Mouse (Mus musculus) c-Kit-positive CD71-positive TER-119-negative erythroid progenitor cells, embryonic 14.5 days (primary cell): Measurements from ENCODE around the gene Ptpn14.

Source experiments
- DNase-seq: peaks from one replicate; pipeline ENCODE4 v3.0.0-alpha.2; 2013; ENCODE audit warnings: low read depth

Gene Ptpn14

DNA sequence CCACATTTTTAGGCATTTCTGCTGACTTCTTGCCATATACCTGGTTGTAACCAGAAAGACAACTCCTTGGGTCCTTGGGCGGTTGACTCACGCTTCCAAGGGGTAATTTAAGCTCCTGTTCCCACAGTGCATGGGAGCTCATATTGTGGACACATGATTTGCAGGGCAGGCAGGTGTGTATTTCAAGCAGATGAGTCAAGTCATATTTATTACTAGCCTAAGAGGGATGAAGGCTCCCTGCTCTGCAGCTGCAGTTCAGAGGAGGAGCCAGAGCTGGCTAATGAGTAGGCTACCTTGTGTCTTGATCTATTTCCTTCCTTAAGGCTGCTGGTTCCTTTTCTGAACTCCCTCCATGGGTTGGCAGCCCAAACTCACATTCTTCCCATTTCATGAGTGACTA is 83.7 kb downstream of the Ptpn14 start:
- no peak for DNase-seq

- no peak for DNase-seq
Measured at GRCm38 (mm10) chr1:189814385-189814784, 86.3 kb downstream of the Ptpn14 start.

- no peak for DNase-seq
Measured at GRCm38 (mm10) chr1:189817089-189817488, 89.0 kb downstream of the Ptpn14 start.

DNA sequence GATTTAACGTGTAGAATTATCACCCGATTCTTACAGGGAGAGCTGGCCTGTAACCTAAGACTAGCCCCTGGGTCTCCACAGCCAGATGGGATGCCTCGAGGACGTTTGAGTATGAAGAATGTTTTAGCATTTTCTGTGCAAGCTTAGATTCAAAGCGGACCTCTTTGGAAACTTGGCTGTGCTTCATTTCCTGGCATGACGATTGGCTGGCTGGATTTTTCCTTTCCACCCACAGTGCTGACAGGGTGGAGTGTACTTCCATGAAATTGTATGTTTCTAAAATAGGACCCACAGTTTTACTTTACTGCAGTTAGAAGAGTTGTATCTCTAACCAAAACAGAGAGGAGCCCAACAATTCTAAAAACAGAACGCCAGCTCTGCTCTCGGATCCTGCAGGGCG is 89.7 kb downstream of the Ptpn14 start:
- no peak for DNase-seq

DNA sequence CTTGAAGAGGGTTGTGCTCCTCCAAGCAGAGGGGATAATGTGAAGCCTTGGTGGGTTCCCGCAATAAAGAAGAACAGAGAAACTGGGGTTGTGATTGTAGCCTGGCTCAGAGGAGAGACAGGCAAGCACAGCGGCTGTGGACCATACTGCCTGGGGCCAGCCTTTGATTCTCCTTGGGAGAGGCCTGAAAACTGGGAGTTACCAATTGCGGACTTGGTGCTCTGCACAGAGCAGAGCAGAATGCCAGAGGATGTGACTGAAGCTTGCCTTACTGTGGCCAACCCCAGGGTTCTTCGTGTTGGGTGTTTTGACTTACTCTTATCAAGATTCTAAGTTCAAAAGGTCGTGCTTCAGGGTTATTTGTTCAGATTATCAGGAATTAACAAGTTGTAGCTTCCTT is 92.0 kb downstream of the Ptpn14 start:
- no peak for DNase-seq

DNA sequence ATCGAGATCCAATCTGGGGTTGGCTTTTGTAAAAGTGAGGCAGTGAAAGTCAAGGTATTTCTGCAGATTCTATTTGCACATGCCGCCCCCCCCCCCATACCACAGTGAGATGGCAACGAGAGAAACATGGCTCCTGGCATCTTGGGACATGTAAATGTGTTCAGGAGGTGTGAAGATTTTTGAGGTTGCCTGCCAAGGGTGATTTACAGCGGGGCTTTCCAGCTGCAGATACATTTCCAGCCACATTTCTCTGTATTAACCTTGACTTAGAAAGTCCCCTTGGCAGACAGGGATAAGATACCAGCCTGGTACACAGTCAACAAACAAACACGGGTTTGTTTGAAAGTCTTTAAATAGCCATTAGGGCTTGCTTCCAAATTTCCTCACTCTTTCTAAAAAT is 96.4 kb downstream of the Ptpn14 start:
- DNase-seq = no peak

DNA sequence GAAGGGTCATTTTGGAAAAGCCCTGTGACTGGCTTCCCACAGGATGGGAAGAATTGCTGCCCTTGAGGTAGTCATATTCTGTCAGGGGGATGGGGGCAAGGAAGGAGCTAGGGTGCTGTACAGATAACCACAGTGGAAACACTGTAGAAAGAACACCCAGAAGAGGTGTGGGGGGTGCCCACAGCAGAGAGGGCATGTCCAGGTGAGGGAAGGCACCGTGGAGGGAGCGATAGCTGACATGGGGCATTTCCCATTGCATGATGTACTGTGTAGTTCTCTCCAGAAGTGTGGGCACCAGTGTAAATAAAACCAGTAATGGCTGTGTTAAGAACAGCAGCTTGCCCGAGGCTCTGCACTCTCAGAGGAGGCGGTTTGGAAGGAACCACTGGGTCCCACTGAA is 102.3 kb downstream of the Ptpn14 start:
- DNase-seq = no peak

DNA sequence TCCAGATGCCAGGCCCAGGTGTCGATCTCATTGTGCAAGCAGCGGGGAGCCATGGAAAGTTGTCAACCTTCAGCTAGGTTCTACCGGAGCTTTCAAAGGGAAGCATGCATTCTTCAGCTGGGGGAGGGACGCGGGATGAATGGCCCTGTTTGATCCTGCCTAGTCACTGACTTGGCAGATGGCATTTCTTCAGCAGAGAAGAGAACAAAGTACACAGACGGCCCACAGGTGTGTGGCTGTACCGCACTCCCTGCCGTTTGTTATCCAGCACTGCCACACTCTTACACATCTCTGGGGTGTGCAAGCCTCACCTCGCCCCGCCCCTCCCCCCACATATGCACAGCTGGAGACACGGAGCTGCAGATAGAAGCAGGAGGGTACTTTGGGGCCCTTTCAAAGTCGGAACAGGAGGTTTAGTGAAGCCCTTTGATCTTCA is 102.7 kb downstream of the Ptpn14 start:
- peak; percentile 40 for DNase-seq

DNA sequence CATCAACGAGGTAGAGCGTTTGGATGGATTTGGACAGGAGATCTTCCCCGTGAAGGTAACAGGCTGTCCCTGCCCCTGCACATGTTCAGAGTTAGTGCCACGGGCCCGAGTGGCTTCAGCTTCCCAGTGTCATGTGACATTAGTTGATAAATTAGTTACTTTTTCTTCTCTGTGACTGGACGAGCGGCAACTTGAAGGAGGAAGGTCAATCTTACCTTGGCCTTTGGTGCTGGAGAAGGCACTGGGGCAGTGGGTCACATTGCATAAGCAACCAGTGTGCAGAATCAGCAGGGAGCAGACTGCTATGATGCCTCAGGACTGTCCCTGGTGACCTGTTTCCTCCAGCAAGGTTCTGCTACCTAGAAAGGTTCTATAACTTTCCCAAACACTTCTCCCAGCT is 105.3 kb downstream of the Ptpn14 start:
- DNase-seq = no peak

DNA sequence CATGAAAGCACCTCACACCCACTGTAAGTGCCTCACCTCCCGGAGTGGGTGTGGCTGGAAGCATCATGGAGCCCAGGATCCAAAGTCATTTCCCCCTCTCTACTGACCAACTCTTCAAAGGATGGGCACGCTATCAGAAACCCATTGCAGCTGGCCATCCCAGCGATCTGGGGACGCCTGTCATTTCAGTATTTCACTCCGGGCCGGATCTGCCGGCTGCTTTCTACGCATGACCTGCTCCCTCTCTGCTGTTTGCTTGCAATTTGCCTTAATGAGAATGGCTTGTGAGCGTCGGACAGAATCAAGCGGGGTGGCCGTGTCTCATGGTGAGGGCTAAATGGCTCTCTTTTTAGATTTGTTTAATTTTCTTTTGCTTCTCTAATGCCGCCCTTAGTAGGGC is 106.1 kb downstream of the Ptpn14 start:
- no peak for DNase-seq

GRCm38 (mm10) chr1:189846319-189846718 is 118.3 kb downstream of the Ptpn14 start:
- no peak for DNase-seq

DNA sequence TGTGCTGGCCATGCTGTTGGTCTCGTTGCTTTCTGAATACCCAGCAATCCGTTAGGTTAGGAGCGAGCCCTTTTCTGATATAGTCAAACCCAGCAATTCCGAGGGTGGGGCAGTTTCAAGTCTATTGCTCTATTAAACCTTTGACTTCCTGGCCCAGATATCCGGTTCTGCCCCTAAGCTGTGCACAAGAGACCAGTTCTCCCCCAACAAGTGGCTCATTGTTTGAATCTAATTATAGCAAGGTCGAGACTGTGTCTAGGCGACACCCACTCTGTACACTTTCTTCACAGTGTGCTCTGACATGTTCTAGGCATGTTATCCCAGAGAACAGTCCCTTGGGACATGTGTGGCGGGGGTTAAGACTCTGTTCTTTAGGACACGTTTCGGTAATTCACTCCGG is 121.5 kb downstream of the Ptpn14 start:
- DNase-seq = no peak

DNA sequence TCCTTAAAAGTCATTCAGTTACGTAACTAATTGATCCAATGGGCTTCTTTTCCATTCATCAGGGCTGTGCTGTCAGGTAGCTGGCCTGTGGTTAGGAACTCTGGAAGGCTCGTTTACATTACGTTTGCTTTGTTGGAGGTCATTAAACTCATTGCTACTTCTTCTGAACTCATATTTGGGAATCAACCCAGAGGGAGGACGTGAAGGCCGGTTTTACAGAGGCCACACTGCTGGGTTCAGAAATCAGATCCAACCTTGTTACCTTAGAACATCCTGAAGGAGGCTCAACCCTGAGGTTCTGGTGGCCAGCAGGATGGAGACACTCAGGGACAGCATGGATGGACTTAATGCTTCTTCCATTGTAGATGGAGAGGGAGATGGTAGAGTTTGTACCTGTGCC is 124.0 kb downstream of the Ptpn14 start:
- DNase-seq = no peak

- DNase-seq = no peak
Measured at GRCm38 (mm10) chr1:189852456-189852855, 124.4 kb downstream of the Ptpn14 start.

DNA sequence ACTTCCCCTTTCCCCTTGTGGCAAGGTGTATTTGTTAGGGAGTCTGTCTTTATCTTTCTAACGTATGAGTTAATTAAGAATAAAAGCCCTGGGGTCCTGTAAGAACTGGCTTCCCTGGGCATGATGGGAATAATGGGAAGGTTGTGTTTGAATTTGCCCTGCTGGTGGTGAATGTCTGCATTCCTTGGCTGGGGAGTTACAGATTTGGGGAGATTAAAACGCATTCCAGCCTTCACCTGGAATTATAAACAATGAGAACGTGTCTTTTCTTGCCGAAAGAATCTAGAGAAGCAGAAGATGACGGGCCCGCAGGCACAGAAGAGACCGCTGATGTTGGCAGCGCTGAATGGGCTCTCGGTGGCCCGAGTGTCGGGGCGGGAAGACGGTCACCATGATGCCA is 126.6 kb downstream of the Ptpn14 start:
- no peak for DNase-seq

DNA sequence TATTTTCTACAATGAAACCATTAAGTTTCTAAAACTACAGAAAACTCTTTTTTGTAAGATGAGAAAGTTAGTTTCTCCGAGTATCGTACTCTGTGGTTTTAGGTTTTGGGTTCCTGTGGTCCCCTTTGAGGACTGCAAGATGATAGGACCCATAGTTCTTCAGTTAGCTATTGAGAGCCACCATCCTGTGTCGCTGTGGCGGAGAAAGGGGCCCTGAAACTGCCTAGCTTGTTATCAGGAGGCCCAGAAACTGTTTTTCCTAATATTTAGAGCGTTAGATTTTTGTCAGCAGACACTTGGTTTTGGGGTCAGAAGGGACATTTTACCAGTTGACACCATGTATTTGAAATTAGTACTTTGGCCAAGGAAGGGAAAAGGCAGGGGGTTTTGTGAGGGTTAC is 127.7 kb downstream of the Ptpn14 start:
- DNase-seq = no peak

DNA sequence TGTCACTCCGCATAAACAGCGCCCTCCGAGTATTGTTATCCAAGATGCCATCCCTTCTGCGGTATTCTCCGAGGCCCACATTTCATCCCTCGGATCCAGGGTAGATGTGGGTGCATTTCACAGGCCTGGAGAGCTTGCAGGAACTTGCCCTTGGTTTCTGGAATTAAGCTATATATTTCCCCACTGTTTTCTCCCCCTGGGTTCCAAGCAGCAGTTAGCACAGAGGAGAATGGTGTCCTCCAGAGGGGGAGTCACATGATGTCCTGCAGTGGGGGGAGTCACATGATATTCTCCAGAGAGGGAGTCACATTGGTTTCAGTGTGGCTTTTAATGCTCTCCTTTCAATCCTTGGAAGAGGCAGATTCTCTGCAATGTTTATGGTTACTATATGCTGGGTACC is 130.3 kb downstream of the Ptpn14 start:
- no peak for DNase-seq

GRCm38 (mm10) chr1:189860112-189860941 is 132.3 kb downstream of the Ptpn14 start:
- no peak for DNase-seq

DNA sequence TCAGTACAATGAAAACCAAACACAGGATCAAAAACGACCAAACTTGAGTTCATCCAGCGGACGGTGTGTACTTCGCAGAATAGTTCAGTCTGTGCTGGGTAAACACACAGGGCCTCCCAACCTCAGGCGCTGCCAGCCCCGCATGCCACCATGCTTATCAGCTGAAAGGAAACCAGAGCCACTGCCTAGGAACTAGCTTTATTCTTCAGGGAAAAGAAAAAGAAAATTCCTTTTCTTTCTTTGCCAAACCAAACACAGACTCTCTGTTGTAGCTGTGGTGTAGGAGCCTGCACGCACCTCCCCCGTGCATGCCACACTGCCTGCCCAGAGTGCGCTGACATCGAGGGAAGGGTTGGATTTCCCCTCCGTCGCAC is 132.9 kb downstream of the Ptpn14 start:
- no peak for DNase-seq

GRCm38 (mm10) chr1:189863727-189864126 is 135.7 kb downstream of the Ptpn14 start:
- no peak for DNase-seq

DNA sequence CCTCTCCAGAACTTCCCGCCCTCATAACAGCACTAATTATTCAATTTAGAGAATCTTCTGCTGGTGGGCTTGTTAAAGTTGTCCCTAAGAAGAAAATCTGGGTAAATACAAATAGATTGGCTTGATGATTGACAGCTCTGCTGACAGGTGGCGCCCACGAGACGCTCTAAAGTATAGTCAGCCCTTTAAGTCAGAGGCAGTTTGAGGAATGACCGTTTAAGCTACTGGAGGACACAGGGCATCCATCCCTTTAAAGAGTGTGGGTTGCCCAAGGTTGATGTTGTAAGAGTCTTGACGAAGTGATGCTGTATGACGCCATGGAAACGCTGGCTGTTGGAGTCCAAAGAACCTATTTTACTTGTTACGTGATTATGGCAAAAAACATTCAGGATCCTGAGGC is 136.2 kb downstream of the Ptpn14 start:
- no peak for DNase-seq

DNA sequence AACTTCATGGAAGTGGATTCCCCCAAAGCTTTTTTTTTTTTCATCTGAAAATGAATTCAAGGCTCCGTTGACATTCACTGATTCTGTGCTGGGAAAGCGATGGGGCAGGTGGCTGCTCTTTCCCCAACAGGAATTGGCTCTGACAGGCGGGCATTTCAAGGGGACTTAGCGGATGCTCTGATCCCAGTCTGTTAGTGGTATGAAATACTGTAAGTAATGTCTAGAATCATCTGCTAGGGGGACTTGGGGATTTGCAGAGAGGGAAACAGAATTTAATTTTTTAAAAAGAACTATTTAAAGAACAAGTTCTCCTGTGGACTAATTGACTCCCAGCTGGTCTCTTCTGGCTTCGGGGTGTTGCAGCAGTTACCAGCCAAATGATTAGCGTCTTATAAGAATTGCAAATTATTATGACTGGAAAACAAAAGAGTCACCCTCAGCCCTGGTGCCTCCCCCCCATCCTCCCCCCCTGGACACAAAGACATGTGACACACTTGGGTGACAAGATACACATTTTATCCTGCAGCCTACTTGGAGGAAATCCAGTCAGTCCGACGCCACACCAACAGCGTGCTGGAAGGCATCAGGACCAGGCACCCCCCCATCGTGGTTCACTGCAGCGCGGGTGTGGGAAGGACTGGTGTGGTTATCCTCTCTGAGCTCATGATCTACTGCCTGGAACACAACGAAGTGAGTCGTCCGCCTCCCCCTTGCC is 136.9 kb downstream of the Ptpn14 start:
- no peak for DNase-seq

DNA sequence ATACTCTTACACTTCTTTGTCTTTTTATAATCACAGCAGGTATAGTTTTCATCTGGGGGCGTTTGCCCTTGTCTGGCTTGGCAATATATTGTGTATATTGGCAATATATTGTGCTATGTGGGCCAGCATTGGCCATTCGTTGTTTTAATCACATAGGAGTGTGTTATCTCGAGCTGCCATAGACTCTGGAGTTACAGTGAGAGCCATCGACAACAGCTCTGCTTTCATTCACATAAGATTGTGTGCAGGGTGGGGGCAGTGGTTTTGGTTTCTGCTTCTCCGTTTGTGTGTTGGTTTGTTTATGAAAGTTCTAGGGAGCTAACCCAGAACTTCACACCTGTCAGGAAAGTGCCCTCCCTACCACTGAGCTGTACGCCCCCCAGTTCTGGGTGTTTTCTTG is 138.6 kb downstream of the Ptpn14 start:
- DNase-seq = no peak

GRCm38 (mm10) chr1:189867034-189867433 is 139.0 kb downstream of the Ptpn14 start:
- DNase-seq = no peak
